Mouse (Mus musculus) liver, embryonic 16.5 days (tissue): Measurements from ENCODE around the gene Casz1. TPM values are rescaled to one million over a fixed set of nuclear protein-coding genes. Genes with fewer than 3 reads are reported as not detected.
A peak's percentile ranks its signal among the peaks of the same experiment; 100 is the strongest.

Experiments used
- ATAC-seq: fragments of 200-750 bp; cut with Nextera tagmentation; 2 replicates; pipeline ENCODE4 v1.8.0; 2017; ENCODE audit warnings: low read depth, mild to moderate bottlenecking, moderate number of reproducible peaks, moderate library complexity
- H3K27ac ChIP-seq: fragments of 300-500 bp; sonication (generic); 2 replicates; pipeline ENCODE4 v1.5.1; 2014; ENCODE audit warnings: mild to moderate bottlenecking, low read length
- H3K27me3 ChIP-seq: fragments of 300-500 bp; sonication (generic); 2 replicates; pipeline ENCODE4 v1.6.1; 2014; ENCODE audit warnings: low read depth, low read length, mixed read lengths; ENCODE audit not compliant: control insufficient read depth, insufficient read depth
- H3K36me3 ChIP-seq: fragments of 300-500 bp; sonication (generic); 2 replicates; pipeline ENCODE4 v1.6.1; 2014; ENCODE audit warnings: mild to moderate bottlenecking; ENCODE audit not compliant: control insufficient read depth, insufficient read depth
- H3K4me1 ChIP-seq: fragments of 300-500 bp; sonication (generic); 2 replicates; pipeline ENCODE4 v1.6.1; 2014; ENCODE audit warnings: low read depth, low read length, mixed read lengths; ENCODE audit not compliant: control insufficient read depth
- H3K4me2 ChIP-seq: fragments of 300-500 bp; sonication (generic); 2 replicates; pipeline ENCODE4 v1.6.1; 2014; ENCODE audit warnings: low read depth, low read length, mixed read lengths
- H3K4me3 ChIP-seq: fragments of 300-500 bp; sonication (generic); 2 replicates; pipeline ENCODE4 v1.5.1; 2014; ENCODE audit warnings: low read depth, mild to moderate bottlenecking, low read length
- H3K9ac ChIP-seq: fragments of 300-500 bp; sonication (generic); 2 replicates; pipeline ENCODE4 v1.6.1; 2014; ENCODE audit warnings: low read depth, low read length
- H3K9me3 ChIP-seq: fragments of 300-500 bp; sonication (generic); replicated peaks from 2 replicates; pipeline ENCODE4 v1.6.1; 2016; ENCODE audit warnings: low read length; ENCODE audit not compliant: control insufficient read depth
- WGBS: fragments of 180-500 bp; shearing (Covaris S2); extraction: QIAGEN DNeasy Blood & Tissue Kit; methylation state at CpG from one replicate; pipeline ENCODE4 v1.1.7; 2014; ENCODE audit not compliant: insufficient replicate concordance; 5-methylcytosine and 5-hydroxymethylcytosine counted together
- polyA plus RNA-seq: library from polyadenylated mRNA; unstranded; fragments of >200 nt; fragmentation: Nextera tagmentation; extraction: Ambion mirVana; gene quantifications from 2 replicates; pipeline ENCODE4 v1.2.1, GENCODE M21; 2015

Gene Casz1
- polyA plus RNA-seq, 1 experiment from 2014 or later: 0.51 TPM

- Histone ChIP-seq H3K36me3 (no peaks in the 10 kb centered on the region), H3K9ac (no peak overlapping the region), H3K4me2 (no peak overlapping the region; the same call in 1 of the 2 replicates), H3K4me3 (no peak overlapping the region), H3K4me1 (peaks cover 2% of the 10 kb centered on the region), H3K27me3 (no peaks in the 10 kb centered on the region; the same call in 1 of the 2 replicates), H3K9me3 (no peaks in the 10 kb centered on the region), H3K27ac (no peak overlapping the region)
- WGBS: 51% methylated on average over 13 of the region's 13 CpGs
- ATAC-seq: peak; percentile 25; the same call in 1 of the 2 replicates
These were observed 131.0 kb downstream of the Casz1 start for GRCm38 (mm10) chr4:148935211-148935610.

GRCm38 (mm10) chr4:148936111-148936510 lies 131.9 kb downstream of the Casz1 start:
- 58% methylated on average over 12 of the region's 12 CpGs for WGBS
- H3K9ac ChIP-seq: no peak overlapping the region
- peak; percentile 25; the same call in 1 of the 2 replicates for ATAC-seq
- H3K4me1 ChIP-seq: peaks cover 7% of the 10 kb centered on the region
- H3K36me3 ChIP-seq: no peaks in the 10 kb centered on the region
- no peaks in the 10 kb centered on the region for H3K9me3 ChIP-seq
- H3K27ac ChIP-seq: no peak overlapping the region
- H3K4me2 ChIP-seq: peak overlapping the region; percentile 8; the same call in 1 of the 2 replicates
- no peak overlapping the region for H3K4me3 ChIP-seq
- no peaks in the 10 kb centered on the region; the same call in 1 of the 2 replicates for H3K27me3 ChIP-seq

- no peaks in the 10 kb centered on the region; the same call in 1 of the 2 replicates for H3K27me3 ChIP-seq
- WGBS: 77% methylated on average over 12 of the region's 12 CpGs
- no peak overlapping the region for H3K4me3 ChIP-seq
- H3K9ac ChIP-seq: no peak overlapping the region
- H3K9me3 ChIP-seq: no peaks in the 10 kb centered on the region
- H3K27ac ChIP-seq: no peak overlapping the region
- no peaks in the 10 kb centered on the region for H3K36me3 ChIP-seq
- H3K4me2 ChIP-seq: no peak overlapping the region
- H3K4me1 ChIP-seq: peaks cover 7% of the 10 kb centered on the region
- ATAC-seq: no peak
These were observed 132.5 kb downstream of the Casz1 start for GRCm38 (mm10) chr4:148936727-148937126.

GRCm38 (mm10) chr4:148938546-148938945 lies 134.3 kb downstream of the Casz1 start:
- 75% methylated on average over 21 of the region's 26 CpGs for WGBS

GRCm38 (mm10) chr4:148940674-148941211 lies 136.5 kb downstream of the Casz1 start:
- Histone ChIP-seq H3K27ac (peak overlapping the region; percentile 50), H3K4me2 (peak overlapping the region; percentile 34)

More at GRCm38 (mm10) chr4:148938546-148938945, 134.3 kb downstream of the Casz1 start:
- no peak overlapping the region for H3K4me3 ChIP-seq
- no peak overlapping the region for H3K27ac ChIP-seq
- H3K9me3 ChIP-seq: no peaks in the 10 kb centered on the region
- H3K36me3 ChIP-seq: no peaks in the 10 kb centered on the region
- no peaks in the 10 kb centered on the region; the same call in 1 of the 2 replicates for H3K27me3 ChIP-seq
- no peak overlapping the region for H3K4me2 ChIP-seq
- H3K4me1 ChIP-seq: peaks cover 7% of the 10 kb centered on the region
- ATAC-seq: no peak
- no peak overlapping the region for H3K9ac ChIP-seq

DNA sequence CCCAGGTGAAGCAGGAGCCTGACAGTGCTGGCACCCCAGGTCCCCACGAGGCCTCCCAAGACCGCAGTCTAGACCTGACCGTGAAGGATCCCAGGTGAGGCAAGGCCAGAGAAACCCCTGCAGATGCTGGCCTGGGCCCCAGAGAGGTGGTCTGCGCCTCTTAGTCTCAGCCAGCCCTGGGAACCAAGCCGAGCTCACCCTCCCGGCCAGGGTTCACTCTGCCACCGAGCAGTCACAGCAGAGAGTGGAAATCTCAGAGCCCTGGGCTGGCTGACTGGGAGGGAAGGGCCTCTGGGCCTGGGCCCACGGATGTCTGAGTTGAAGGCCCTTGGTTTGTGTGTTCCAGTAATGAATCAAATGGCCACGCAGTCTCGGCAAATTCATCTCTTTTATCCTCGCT lies 137.1 kb downstream of the Casz1 start:
- Histone ChIP-seq H3K36me3 (no peaks in the 10 kb centered on the region), H3K27ac (peak overlapping the region; percentile 50), H3K4me1 (peaks cover 7% of the 10 kb centered on the region), H3K27me3 (no peaks in the 10 kb centered on the region; the same call in 1 of the 2 replicates), H3K4me3 (peak overlapping the region; percentile 16), H3K4me2 (peak overlapping the region; percentile 34), H3K9me3 (no peaks in the 10 kb centered on the region), H3K9ac (peak overlapping the region; percentile 4; the same call in 1 of the 2 replicates)
- 31% methylated on average over 11 of the region's 11 CpGs for WGBS
- ATAC-seq: no peak

More at GRCm38 (mm10) chr4:148940674-148941211, 136.5 kb downstream of the Casz1 start:
- 4% methylated on average over 25 of the region's 25 CpGs for WGBS
- Histone ChIP-seq H3K4me3 (peak overlapping the region; percentile 16), H3K9me3 (no peaks in the 10 kb centered on the region), H3K9ac (peak overlapping the region; percentile 9; the same call in 1 of the 2 replicates), H3K36me3 (no peaks in the 10 kb centered on the region), H3K4me1 (peaks cover 7% of the 10 kb centered on the region), H3K27me3 (no peaks in the 10 kb centered on the region; the same call in 1 of the 2 replicates)
- peak; percentile 90 for ATAC-seq

DNA sequence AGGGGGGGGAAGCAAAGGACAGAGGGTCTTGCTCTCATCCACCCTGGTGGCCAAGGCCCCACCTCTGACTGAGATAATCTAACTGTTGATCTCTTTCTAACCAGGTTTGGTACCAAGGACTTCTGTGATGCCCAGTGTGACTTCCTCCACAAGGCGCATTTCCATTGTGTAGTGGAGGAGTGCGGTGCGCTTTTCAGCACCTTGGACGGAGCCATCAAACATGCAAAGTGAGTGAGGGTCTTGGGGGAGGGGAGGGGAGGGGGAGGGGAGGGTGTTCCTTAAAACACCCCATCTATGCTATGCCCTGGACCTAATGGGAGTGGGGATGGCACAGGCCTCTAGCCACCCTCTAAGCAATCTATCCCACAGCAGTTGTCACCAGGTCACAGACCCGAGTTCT lies 138.9 kb downstream of the Casz1 start:
- no peak for ATAC-seq
- Histone ChIP-seq H3K9ac (no peak overlapping the region), H3K4me2 (no peak overlapping the region), H3K36me3 (no peaks in the 10 kb centered on the region), H3K4me3 (no peak overlapping the region), H3K27ac (no peak overlapping the region), H3K4me1 (peaks cover 7% of the 10 kb centered on the region), H3K27me3 (no peaks in the 10 kb centered on the region; the same call in 1 of the 2 replicates), H3K9me3 (no peaks in the 10 kb centered on the region)
- 53% methylated on average over 5 of the region's 5 CpGs for WGBS

GRCm38 (mm10) chr4:148945476-148945881 lies 141.2 kb downstream of the Casz1 start:
- no peaks in the 10 kb centered on the region for H3K9me3 ChIP-seq
- H3K4me3 ChIP-seq: no peak overlapping the region
- no peak overlapping the region for H3K4me2 ChIP-seq
- no peak overlapping the region for H3K27ac ChIP-seq
- H3K36me3 ChIP-seq: no peaks in the 10 kb centered on the region
- peaks cover 3% of the 10 kb centered on the region for H3K4me1 ChIP-seq
- peaks cover 4% of the 10 kb centered on the region for H3K27me3 ChIP-seq
- 71% methylated on average over 4 of the region's 4 CpGs for WGBS
- no peak overlapping the region for H3K9ac ChIP-seq
- ATAC-seq: no peak

GRCm38 (mm10) chr4:148946071-148946470 lies 141.8 kb downstream of the Casz1 start:
- Histone ChIP-seq H3K4me2 (no peak overlapping the region), H3K9me3 (no peaks in the 10 kb centered on the region), H3K4me3 (no peak overlapping the region), H3K27me3 (peaks cover 10% of the 10 kb centered on the region), H3K9ac (no peak overlapping the region), H3K27ac (no peak overlapping the region), H3K36me3 (no peaks in the 10 kb centered on the region), H3K4me1 (no peaks in the 10 kb centered on the region; the same call in 1 of the 2 replicates)
- WGBS: 74% methylated on average over 8 of the region's 8 CpGs
- no peak for ATAC-seq
